ENCODE assay signal across 18 mouse cellular contexts in genomic region chr11:79448361-79448760, GRCm38 (mm10). TPM values are rescaled to one million over a fixed set of nuclear protein-coding genes. Genes with fewer than 3 reads are reported as not detected.
"Had no signal": no experiment of that assay in that cellular context is flagged by ENCODE, and none has a peak within 500 bp of the region (broad histone marks: within the 10 kb centered on the region; RNA-seq: fewer than 3 reads in every experiment).

No protein-coding gene starts in this region.

- DNase-seq: lung, adult 2 months; lung, postnatal 14 days; lung, postnatal 36 days; right cerebral cortex, postnatal 14 days; thymus, adult 2 months; thymus, postnatal 25 days; thymus, postnatal 4 days had no signal

- H3K27ac ChIP-seq: lung, embryonic 15.5 days; macrophage; midbrain, embryonic 13.5 days; midbrain, embryonic 15.5 days; neural tube, embryonic 12.5 days; stomach, embryonic 15.5 days; stomach, postnatal 0 days had no signal

- H3K4me3 ChIP-seq: lung, embryonic 15.5 days; megakaryocyte, embryonic 14.5 days; midbrain, embryonic 13.5 days; midbrain, embryonic 15.5 days; neural tube, embryonic 12.5 days; stomach, embryonic 15.5 days had no signal

- H3K4me1 ChIP-seq: lung, embryonic 15.5 days; megakaryocyte, embryonic 14.5 days; midbrain, embryonic 13.5 days; midbrain, embryonic 15.5 days; neural tube, embryonic 12.5 days; stomach, embryonic 15.5 days had no signal

- H3K27me3 ChIP-seq: lung, embryonic 15.5 days; megakaryocyte, embryonic 14.5 days; midbrain, embryonic 13.5 days; midbrain, embryonic 15.5 days; neural tube, embryonic 12.5 days; stomach, embryonic 15.5 days had no signal

RNA-seq across cellular contexts. Expression of gene Omg, which starts 55.5 kb away (rescaled TPM):
- polyA plus RNA-seq: lung, postnatal 0 days; spleen, adult 2 months; testis, adult 2 months had no signal
